Mouse (Mus musculus) gonadal fat pad, adult 2 months (tissue): ENCODE data around the gene Ltb4r2. TPM values are rescaled to one million over a fixed set of nuclear protein-coding genes. Genes with fewer than 3 reads are reported as not detected.
A peak's percentile ranks its signal among the peaks of the same experiment; 100 is the strongest.
"Not testable (repeated sequence)": the region's sequence is repeated elsewhere in the genome, so short reads cannot be mapped to it uniquely, and the experiment has no call there.

Experiments used
- DNase-seq: peaks from one replicate; pipeline ENCODE4 v3.0.0-alpha.2; 2012; ENCODE audit warnings: low read depth
- polyA plus RNA-seq: library from polyadenylated mRNA; depleted of rRNA; stranded (reverse); fragments of >200 nt; gene quantifications from 2 replicates; pipeline ENCODE4 v1.2.3, GENCODE M21; 2012

Gene Ltb4r2
- polyA plus RNA-seq, 1 experiment = 1.5 TPM

- DNase-seq = no peak
Measured at GRCm38 (mm10) chr14:55737086-55737687, 24.0 kb upstream of the Ltb4r2 start.

- peak; percentile 54 for DNase-seq
Measured at GRCm38 (mm10) chr14:55743711-55744110, 17.5 kb upstream of the Ltb4r2 start.

GRCm38 (mm10) chr14:55745180-55745860 is 15.9 kb upstream of the Ltb4r2 start, which contains the start of the genes Dhrs1 and Nop9:
Dhrs1 (minus strand) TSS chr14:55745690.
Nop9 (plus strand) TSS chr14:55745693.
- DNase-seq = no peak

- no peak for DNase-seq
Measured at GRCm38 (mm10) chr14:55745861-55746237, 15.4 kb upstream of the Ltb4r2 start.

GRCm38 (mm10) chr14:55747051-55747847 is 14.0 kb upstream of the Ltb4r2 start:
- DNase-seq = no peak

- DNase-seq = no peak
Measured at GRCm38 (mm10) chr14:55757566-55757965, 3.7 kb upstream of the Ltb4r2 start.

- no peak for DNase-seq
Measured at GRCm38 (mm10) chr14:55758363-55758784, 2.9 kb upstream of the Ltb4r2 start, which contains the start of gene Cideb. Cideb (minus strand) TSS chr14:55758458.

- DNase-seq = not testable (repeated sequence)
Measured at GRCm38 (mm10) chr14:55760156-55760555, 1.1 kb upstream of the Ltb4r2 start.

GRCm38 (mm10) chr14:55762001-55762821 is 983 bp downstream of the Ltb4r2 start:
- DNase-seq = no peak

- DNase-seq = peak; percentile 74
Measured at GRCm38 (mm10) chr14:55763166-55763565, 1.9 kb downstream of the Ltb4r2 start.

- DNase-seq = no peak
Measured at GRCm38 (mm10) chr14:55765696-55766095, 4.5 kb downstream of the Ltb4r2 start, which contains the start of gene Ltb4r1. Ltb4r1 (plus strand) TSS chr14:55765962.

- DNase-seq = no peak
Measured at GRCm38 (mm10) chr14:55767519-55768414, 6.5 kb downstream of the Ltb4r2 start.

GRCm38 (mm10) chr14:55768555-55768954 is 7.3 kb downstream of the Ltb4r2 start:
- DNase-seq = no peak

GRCm38 (mm10) chr14:55769087-55769703 is 8.0 kb downstream of the Ltb4r2 start:
- no peak for DNase-seq

- DNase-seq = no peak
Measured at GRCm38 (mm10) chr14:55776711-55777110, 15.5 kb downstream of the Ltb4r2 start.

GRCm38 (mm10) chr14:55777176-55777575 is 15.9 kb downstream of the Ltb4r2 start:
- DNase-seq = no peak

- DNase-seq = no peak
Measured at GRCm38 (mm10) chr14:55777806-55778205, 16.6 kb downstream of the Ltb4r2 start.

- no peak for DNase-seq
Measured at GRCm38 (mm10) chr14:55778686-55779085, 17.5 kb downstream of the Ltb4r2 start.

GRCm38 (mm10) chr14:55779656-55780055 is 18.4 kb downstream of the Ltb4r2 start:
- no peak for DNase-seq

- no peak for DNase-seq
Measured at GRCm38 (mm10) chr14:55780736-55781135, 19.5 kb downstream of the Ltb4r2 start.
